Mouse (Mus musculus): ENCODE data around the gene Rab40c.

DNA sequence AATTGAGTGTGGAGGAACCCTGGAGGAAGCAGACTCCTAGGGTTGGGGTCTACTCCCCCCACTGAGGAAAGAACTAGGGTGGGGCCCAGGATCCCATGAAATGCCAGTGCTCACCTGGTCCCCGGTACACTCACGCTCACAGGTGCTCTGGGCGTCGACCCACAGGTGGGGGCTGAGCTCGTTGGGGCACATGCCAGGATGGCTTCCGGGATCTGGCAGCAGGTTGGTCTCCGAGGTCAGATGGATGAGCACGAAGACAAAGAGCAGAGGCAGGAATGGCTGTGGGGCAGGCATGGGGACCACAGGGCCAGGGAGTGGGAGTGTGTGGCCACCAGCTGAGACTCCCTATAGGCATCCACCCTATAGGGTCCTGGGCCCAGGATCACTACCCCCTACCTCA, 39.8 kb downstream of the Rab40c start:
- no peak for TF ChIP-seq POLR2A (IDR thresholded peaks at IDR 0.05; ENCODE audit: insufficient read depth, low read depth, low read length)
- TF ChIP-seq CTCF (IDR thresholded peaks at IDR 0.05) = no peak
